Mouse (Mus musculus): Measurements from ENCODE around the gene Smim14.

Smim14 gene

GRCm38 (mm10) chr5:65457086-65457827 is 79.7 kb downstream of the Smim14 start:
- DNase-seq, result no peak

GRCm38 (mm10) chr5:65454771-65455170 is 82.2 kb downstream of the Smim14 start:
- DNase-seq, result no peak

- DNase-seq, result no peak
Measured at GRCm38 (mm10) chr5:65448941-65449340, 88.0 kb downstream of the Smim14 start.

- no peak for DNase-seq
Measured at GRCm38 (mm10) chr5:65447826-65448225, 89.2 kb downstream of the Smim14 start.

GRCm38 (mm10) chr5:65446756-65447155 is 90.2 kb downstream of the Smim14 start:
- DNase-seq, result no peak

GRCm38 (mm10) chr5:65444981-65445380 is 92.0 kb downstream of the Smim14 start:
- DNase-seq, result no peak

- DNase-seq, result no peak
Measured at GRCm38 (mm10) chr5:65438041-65438440, 98.9 kb downstream of the Smim14 start.

GRCm38 (mm10) chr5:65435806-65436561 is 101.0 kb downstream of the Smim14 start, which contains the start of gene Ugdh:
Ugdh (minus strand) TSS chr5:65435949.
- DNase-seq, result peak; percentile 97

GRCm38 (mm10) chr5:65435363-65435805 is 101.6 kb downstream of the Smim14 start:
- no peak for DNase-seq

- peak; percentile 21 for DNase-seq
Measured at GRCm38 (mm10) chr5:65434471-65435362, 102.3 kb downstream of the Smim14 start.

- DNase-seq, result no peak
Measured at GRCm38 (mm10) chr5:65429441-65429840, 107.5 kb downstream of the Smim14 start.

GRCm38 (mm10) chr5:65428321-65428720 is 108.7 kb downstream of the Smim14 start:
- no peak for DNase-seq

GRCm38 (mm10) chr5:65425251-65425650 is 111.7 kb downstream of the Smim14 start:
- DNase-seq, result no peak

- no peak for DNase-seq
Measured at GRCm38 (mm10) chr5:65424215-65424614, 112.8 kb downstream of the Smim14 start.

GRCm38 (mm10) chr5:65422803-65423202 is 114.2 kb downstream of the Smim14 start:
- no peak for DNase-seq

GRCm38 (mm10) chr5:65420822-65421221 is 116.2 kb downstream of the Smim14 start:
- DNase-seq, result no peak

GRCm38 (mm10) chr5:65419136-65419535 is 117.8 kb downstream of the Smim14 start:
- DNase-seq, result no peak

- DNase-seq, result no peak
Measured at GRCm38 (mm10) chr5:65415653-65416458, 121.1 kb downstream of the Smim14 start.

GRCm38 (mm10) chr5:65407989-65408388 is 129.0 kb downstream of the Smim14 start:
- no peak for DNase-seq

GRCm38 (mm10) chr5:65401251-65401994 is 135.6 kb downstream of the Smim14 start:
- DNase-seq, result peak; percentile 72

Data from layer of hippocampus, adult 9-11 months (tissue).